Mouse (Mus musculus) heart, postnatal 0 days (tissue): ENCODE measurements around the gene Bbs5. TPM values are rescaled to one million over a fixed set of nuclear protein-coding genes. Genes with fewer than 3 reads are reported as not detected.

Source experiments
- ATAC-seq: fragments of 200-750 bp; cut with Nextera tagmentation; 2 replicates; pipeline ENCODE4 v1.8.0; 2017; ENCODE audit warnings: low read depth, moderate number of reproducible peaks, moderate library complexity; ENCODE audit not compliant: insufficient read depth
- DNase-seq: peaks from one replicate; pipeline ENCODE4 v3.0.0-alpha.2; 2016; ENCODE audit warnings: low spot score
- H3K27ac ChIP-seq: fragments of 300-500 bp; sonication (generic); 2 replicates; pipeline ENCODE4 v1.5.1; 2014; ENCODE audit warnings: low read depth, mild to moderate bottlenecking
- H3K27me3 ChIP-seq: fragments of 300-500 bp; sonication (generic); 2 replicates; pipeline ENCODE4 v1.6.1; 2014; ENCODE audit warnings: low read length, mixed read lengths; ENCODE audit not compliant: control insufficient read depth, insufficient read depth
- H3K36me3 ChIP-seq: fragments of 300-500 bp; sonication (generic); replicated peaks from 2 replicates; pipeline ENCODE4 v1.6.1; 2014; ENCODE audit warnings: low read length, mixed read lengths; ENCODE audit not compliant: control insufficient read depth, insufficient read depth
- H3K4me1 ChIP-seq: fragments of 300-500 bp; sonication (generic); 2 replicates; pipeline ENCODE4 v1.6.1; 2014; ENCODE audit warnings: antibody characterized with exemption; ENCODE audit not compliant: control insufficient read depth, insufficient read depth
- H3K4me2 ChIP-seq: fragments of 300-500 bp; sonication (generic); 2 replicates; pipeline ENCODE4 v1.6.1; 2014; ENCODE audit warnings: low read depth, mild to moderate bottlenecking, low read length, moderate library complexity
- H3K4me3 ChIP-seq: fragments of 300-500 bp; sonication (generic); 2 replicates; pipeline ENCODE4 v1.5.1; 2014; ENCODE audit warnings: low read depth, low read length
- H3K9ac ChIP-seq: fragments of 300-500 bp; sonication (generic); replicated peaks from 2 replicates; pipeline ENCODE4 v1.6.1; 2014; ENCODE audit warnings: low read depth, low read length, mixed read lengths
- H3K9me3 ChIP-seq: fragments of 300-500 bp; sonication (generic); replicated peaks from 2 replicates; pipeline ENCODE4 v1.6.1; 2016; ENCODE audit warnings: low read length; ENCODE audit not compliant: control insufficient read depth
- CTCF ChIP-seq: IDR thresholded peaks from 2 replicates; pipeline ENCODE4 v1.5.1; 2016; ENCODE audit warnings: antibody characterized with exemption, control low read depth, low read depth
- EP300 ChIP-seq: IDR thresholded peaks from 2 replicates; pipeline ENCODE4 v1.6.1; 2016; ENCODE audit warnings: antibody characterized with exemption, low read depth
- WGBS: fragments of 180-500 bp; shearing (Covaris S2); extraction: QIAGEN DNeasy Blood & Tissue Kit; methylation state at CpG from one replicate; pipeline ENCODE4 v1.1.7; 2014; 5-methylcytosine and 5-hydroxymethylcytosine counted together
- polyA plus RNA-seq: library from polyadenylated mRNA; unstranded; fragments of >200 nt; fragmentation: Nextera tagmentation; extraction: Ambion mirVana; gene quantifications from 2 replicates; pipeline ENCODE4 v1.2.1, GENCODE M21; 2015
- total RNA-seq: library from RNA; depleted of rRNA; stranded (reverse); fragments of >200 nt; gene quantifications from 2 replicates; pipeline ENCODE4 v1.2.3, GENCODE M21; 2014; ENCODE audit warnings: low replicate concordance; rRNA removed

Gene Bbs5
- total and polyA plus RNA-seq, 2 experiments from 2014 or later = 3.2 to 8.6 TPM

DNA sequence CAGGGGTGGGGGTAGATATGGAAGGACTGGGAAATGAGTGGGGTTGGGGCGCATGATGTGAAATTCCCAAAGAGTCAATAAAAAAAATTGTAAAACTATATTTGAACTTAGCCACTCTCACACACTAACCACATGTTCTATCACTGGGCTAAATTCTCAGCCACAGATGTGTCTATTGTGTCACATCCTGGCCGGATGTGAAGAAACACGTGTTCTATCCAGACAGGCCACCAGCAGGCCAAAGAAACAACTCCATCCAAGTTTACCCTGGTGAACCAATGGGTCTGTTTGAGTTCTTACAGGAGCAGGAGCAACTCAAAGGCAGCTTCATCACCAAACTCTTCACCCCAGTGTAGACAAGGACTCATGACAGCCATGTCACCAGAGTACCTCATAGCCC is 69.5 kb downstream of the Bbs5 start:
- ATAC-seq = no peak
- Histone ChIP-seq H3K9ac (no peak overlapping the region), H3K9me3 (no peaks in the 10 kb centered on the region), H3K27me3 (no peaks in the 10 kb centered on the region), H3K4me3 (no peak overlapping the region), H3K27ac (no peak overlapping the region), H3K36me3 (no peaks in the 10 kb centered on the region), H3K4me1 (0 out of 2 replicates have a peak, but pooled peaks cover 6% of the 10 kb centered on the region), H3K4me2 (no peak overlapping the region)
- TF ChIP-seq CTCF (no peak), EP300 (no peak)
- WGBS = 57% methylated on average over 3 of the region's 3 CpGs
- no peak for DNase-seq

Other genes starting within 250 kb of the Bbs5 start
- 1.8 and 3.2 TPM in 2 replicates for gene Lrp2, start 61.1 kb upstream of the Bbs5 start, total RNA-seq
- gene Lrp2, start 61.1 kb upstream of the Bbs5 start, polyA plus RNA-seq = 0.19 and 0.23 TPM in 2 replicates
- 26.5 and 42.0 TPM in 2 replicates for gene Klhl41, start 22.9 kb downstream of the Bbs5 start, total RNA-seq
- 35.4 and 36.9 TPM in 2 replicates for gene Klhl41, start 22.9 kb downstream of the Bbs5 start, polyA plus RNA-seq
- 22.5 and 40.3 TPM in 2 replicates for gene Fastkd1, start 66.3 kb downstream of the Bbs5 start, total RNA-seq
- 18.7 and 18.9 TPM in 2 replicates for gene Fastkd1, start 66.3 kb downstream of the Bbs5 start, polyA plus RNA-seq
- 3.6 and 19.9 TPM in 2 replicates for gene Ppig, start 75.4 kb downstream of the Bbs5 start, total RNA-seq
- gene Ppig, start 75.4 kb downstream of the Bbs5 start, polyA plus RNA-seq = 87.8 and 91.6 TPM in 2 replicates
- gene Ccdc173, start 142.4 kb downstream of the Bbs5 start, total RNA-seq = not detected in 2 replicates
- gene Ccdc173, start 142.4 kb downstream of the Bbs5 start, polyA plus RNA-seq = 1.2 and 1.6 TPM in 2 replicates
- 8.8 and 43.7 TPM in 2 replicates for gene Phospho2, start 142.5 kb downstream of the Bbs5 start, total RNA-seq
- 24.9 and 27.1 TPM in 2 replicates for gene Phospho2, start 142.5 kb downstream of the Bbs5 start, polyA plus RNA-seq
- 69.9 and 129 TPM in 2 replicates for gene Klhl23, start 174.8 kb downstream of the Bbs5 start, total RNA-seq
- 33.9 and 43.0 TPM in 2 replicates for gene Klhl23, start 174.8 kb downstream of the Bbs5 start, polyA plus RNA-seq
- gene Ssb, start 214.4 kb downstream of the Bbs5 start, total RNA-seq = 31.0 and 31.9 TPM in 2 replicates
- 157 and 172 TPM in 2 replicates for gene Ssb, start 214.4 kb downstream of the Bbs5 start, polyA plus RNA-seq
- 7.0 and 13.1 TPM in 2 replicates for gene Mettl5, start 238.4 kb downstream of the Bbs5 start, total RNA-seq
- gene Mettl5, start 238.4 kb downstream of the Bbs5 start, polyA plus RNA-seq = 43.3 and 45.7 TPM in 2 replicates